Mouse (Mus musculus) cerebral cortex, adult 2 months (tissue): Measurements from ENCODE around the gene Macrod2.

Experiments used
- WGBS: fragments of 180-500 bp; shearing (Covaris S2); methylation state at CpG from one replicate; pipeline ENCODE4 v1.1.7; 2018; 5-methylcytosine and 5-hydroxymethylcytosine counted together

Gene Macrod2

DNA sequence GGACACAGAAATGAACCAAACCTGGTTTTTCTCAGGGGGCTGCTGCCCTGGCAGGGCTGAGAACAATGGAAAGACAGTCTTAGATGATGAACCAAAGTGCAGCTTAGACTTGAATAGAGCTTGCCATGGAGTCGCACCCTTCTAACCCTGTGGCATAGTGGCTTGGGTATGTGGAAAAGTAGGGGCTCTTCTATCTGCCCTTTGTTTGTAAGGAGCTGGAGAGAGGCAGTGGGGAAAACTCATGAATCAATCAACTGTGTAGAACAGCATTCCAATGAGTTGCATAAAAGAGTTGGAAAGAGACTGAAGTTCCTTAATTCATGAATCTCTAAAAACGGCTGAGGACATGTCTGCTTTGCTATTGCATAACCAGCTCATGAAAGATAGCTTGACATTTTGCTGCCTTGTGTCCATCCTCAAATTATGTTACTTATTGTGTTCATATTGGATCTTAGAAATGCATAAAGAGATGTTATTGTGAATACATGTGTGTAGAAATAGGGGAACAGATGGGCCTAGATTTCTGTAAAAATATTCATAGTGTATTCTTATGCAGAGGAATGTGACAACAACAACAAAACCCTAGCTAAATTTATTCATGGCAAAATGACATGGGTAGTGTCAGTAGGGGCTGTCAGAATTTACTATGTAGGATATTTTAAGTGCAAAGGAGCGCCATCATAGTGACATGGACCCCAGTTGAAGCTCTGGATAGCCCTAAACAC lies 197.6 kb downstream of the Macrod2 start:
- 50% methylated on average over 3 of the region's 3 CpGs for WGBS

DNA sequence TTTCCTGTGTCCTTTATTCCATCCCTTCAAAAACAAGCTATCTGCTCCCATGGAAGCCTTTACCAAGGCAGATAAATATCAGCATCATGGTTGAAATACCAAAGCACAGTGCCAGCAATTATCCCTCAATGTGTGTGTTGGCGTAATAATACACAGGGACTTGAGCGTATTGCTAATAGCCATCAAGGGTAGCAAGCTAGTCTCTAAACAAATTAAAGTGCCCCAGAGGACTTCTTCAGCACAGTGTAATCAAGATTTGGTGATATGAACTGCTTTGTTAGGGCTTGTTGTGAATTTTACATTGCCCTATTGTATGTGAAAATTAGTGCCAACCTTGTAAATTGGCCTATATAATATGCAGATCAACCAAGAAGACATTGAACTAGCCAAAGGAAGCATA lies 201.8 kb downstream of the Macrod2 start:
- WGBS = 96% methylated on average over 2 of the region's 2 CpGs

DNA sequence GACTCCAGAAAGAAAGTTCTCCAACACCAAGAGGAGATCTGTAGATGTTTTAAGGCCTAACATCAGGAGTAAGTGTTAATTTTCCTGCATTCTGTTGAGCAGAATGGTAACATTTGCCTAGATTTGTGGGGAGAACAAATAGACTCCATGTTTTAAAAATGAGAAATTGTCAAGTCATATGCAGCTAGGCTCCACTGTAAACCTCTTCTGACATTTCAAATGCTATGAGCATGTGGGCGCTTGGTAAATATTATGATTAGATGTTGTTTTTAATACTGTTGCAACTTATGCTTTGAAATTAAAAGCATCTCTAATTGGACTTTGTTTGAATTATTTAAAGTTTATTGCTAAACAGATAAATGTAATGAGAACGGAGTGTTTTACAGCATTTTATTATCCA lies 220.3 kb downstream of the Macrod2 start:
- WGBS = 95% methylated on average over 2 of the region's 2 CpGs

DNA sequence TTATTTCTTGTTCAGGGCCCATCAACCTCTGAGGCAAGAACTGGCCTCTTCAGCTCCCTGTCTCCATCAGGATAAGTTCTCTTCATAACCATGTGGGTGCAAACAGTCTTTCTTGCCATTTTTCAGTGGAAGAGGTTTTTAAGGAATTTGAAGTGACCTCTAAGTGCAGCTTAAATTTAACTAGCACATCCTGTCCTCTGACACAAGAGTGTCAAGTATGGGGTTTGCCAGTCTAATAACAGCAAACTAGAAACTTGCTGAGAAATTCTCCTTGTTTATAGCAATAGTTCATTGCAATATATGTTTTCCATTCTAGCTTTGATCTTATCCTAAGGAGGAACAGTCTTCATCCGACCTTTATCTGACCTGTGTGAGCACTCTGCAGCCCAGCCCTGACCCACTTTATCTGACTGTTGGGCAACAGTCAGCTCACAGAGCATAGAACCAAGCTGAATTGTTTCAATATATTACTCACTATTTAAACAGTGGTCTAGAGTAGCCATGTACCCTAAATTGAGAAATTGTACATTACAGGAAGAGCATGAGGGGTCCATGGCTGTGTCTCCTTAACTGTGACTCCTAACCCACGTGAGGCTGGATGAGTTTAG lies 226.7 kb downstream of the Macrod2 start:
- 79% methylated on average over 2 of the region's 2 CpGs for WGBS

GRCm38 (mm10) chr2:140653978-140654377 lies 258.9 kb downstream of the Macrod2 start:
- WGBS = 66% methylated on average over 2 of the region's 2 CpGs

GRCm38 (mm10) chr2:140662673-140663072 lies 267.6 kb downstream of the Macrod2 start:
- WGBS = 59% methylated on average over 5 of the region's 5 CpGs

- WGBS = 74% methylated on average over 4 of the region's 4 CpGs
Observed at GRCm38 (mm10) chr2:140664381-140664780, 269.3 kb downstream of the Macrod2 start.

GRCm38 (mm10) chr2:140666846-140667245 lies 271.7 kb downstream of the Macrod2 start:
- WGBS = 34% methylated on average over 7 of the region's 7 CpGs

DNA sequence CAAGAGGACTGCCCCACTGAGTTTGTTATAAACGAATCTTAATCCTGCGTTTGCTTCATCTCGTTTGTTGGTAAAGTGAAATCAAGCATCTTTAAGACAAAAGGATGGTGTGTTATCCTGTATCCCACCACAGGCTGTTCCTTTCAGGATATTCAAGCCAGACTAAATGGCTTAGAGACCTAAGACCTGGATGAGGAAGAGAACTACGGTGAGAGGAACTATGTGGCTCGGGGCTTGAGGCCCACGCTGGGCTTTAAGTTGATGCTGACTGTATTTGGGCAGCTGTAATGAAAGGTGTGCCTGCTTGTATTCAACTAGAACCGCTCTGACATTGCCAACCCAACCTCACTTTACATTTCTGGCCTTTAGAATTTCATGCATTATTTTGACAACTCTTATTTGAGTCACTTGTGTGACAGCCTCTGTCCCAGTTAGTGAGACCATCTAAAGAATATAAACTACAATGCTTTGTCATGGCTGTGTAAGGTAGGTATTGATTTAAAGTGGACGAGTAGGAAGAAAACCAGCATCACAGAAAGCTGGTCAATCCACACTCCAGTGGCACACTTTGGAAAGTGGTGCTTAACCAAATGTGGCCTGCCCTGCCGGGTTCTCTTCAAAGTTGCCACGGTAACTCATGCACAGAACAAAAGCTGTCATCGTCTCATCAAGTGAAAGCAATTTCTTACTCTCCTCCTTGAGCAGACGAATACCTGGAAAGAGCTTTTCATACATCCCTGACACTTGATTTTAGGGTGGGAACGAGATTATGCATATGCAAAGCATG lies 272.3 kb downstream of the Macrod2 start:
- 40% methylated on average over 13 of the region's 13 CpGs for WGBS

DNA sequence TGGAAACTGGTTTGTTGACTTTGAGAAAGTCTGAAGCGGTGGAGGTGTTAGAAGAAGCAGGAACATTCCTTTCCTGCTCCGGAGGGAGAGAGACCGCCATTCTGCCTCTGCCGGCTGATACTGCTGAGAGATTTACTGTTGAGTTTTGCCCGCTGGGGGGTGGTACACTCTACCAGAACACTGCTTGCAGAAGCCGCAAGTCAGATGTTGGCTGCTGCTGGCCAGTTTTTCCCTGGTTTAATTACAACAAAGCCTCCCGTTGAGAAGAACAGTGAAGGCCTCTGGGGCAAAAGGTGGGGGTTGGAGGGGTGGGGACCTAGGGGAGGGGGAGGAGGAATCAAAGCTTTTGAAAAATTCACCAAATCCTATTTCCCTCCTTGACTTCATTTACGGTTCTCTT lies 273.2 kb downstream of the Macrod2 start:
- WGBS = 2% methylated on average over 8 of the region's 8 CpGs

DNA sequence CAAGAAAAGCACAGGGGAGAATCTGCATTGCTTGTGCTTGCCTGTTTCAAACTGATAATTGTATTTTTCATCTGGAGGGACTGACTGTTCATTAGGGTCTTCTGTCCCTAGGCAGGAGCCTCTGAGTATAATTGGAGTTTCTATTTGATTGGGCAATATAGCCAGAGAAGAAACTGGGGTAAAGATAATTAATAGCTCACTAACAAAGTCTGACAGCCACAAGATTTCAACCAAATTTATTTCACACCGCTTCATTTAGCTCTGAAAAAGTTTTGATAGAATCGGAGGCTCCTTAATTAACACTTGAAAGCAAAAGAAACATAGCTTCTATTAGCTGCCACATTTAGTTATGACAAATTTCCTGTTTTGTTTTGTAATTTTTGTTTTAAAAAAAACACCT lies 274.0 kb downstream of the Macrod2 start:
- 38% methylated on average over 2 of the region's 2 CpGs for whole genome bisulfite sequencing

DNA sequence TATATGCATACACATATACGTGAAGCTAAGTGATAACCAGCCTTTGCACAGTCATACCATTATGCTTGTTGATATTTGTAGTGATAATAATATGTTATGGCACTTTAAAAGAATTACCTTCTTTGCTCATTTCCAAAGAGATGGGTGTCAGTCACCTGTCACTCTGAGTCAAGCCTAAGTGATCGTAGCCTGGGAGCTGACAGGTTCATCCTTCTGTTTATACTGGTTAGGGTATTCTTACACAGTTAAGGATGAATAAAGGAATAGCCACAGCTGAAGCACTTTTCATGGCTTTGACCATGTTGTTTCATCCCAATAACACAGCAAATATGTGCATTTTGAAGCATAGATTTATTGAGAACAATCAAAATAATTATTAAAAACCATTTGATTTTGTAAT lies 274.7 kb downstream of the Macrod2 start:
- WGBS = 46% methylated on average over 2 of the region's 2 CpGs

DNA sequence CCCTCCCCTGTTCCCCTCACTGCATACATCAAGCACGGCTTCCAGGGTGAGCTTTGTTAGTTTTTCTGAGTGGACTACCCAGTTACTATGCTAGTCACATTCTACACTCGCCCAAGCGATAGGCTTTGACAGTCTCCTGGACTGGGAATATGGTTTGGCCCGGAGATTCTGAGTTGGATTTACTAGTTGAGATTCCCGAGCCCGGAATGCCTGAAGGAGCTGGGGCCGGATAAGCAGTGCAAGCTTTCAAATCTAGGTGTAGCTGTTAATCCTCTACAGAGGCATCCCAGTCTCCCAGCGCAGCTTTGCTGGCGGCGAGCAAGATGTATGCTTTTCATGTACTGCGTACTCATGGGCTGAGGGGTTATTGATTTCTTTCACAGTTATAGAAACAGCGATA lies 275.3 kb downstream of the Macrod2 start:
- 2% methylated on average over 12 of the region's 12 CpGs for WGBS

DNA sequence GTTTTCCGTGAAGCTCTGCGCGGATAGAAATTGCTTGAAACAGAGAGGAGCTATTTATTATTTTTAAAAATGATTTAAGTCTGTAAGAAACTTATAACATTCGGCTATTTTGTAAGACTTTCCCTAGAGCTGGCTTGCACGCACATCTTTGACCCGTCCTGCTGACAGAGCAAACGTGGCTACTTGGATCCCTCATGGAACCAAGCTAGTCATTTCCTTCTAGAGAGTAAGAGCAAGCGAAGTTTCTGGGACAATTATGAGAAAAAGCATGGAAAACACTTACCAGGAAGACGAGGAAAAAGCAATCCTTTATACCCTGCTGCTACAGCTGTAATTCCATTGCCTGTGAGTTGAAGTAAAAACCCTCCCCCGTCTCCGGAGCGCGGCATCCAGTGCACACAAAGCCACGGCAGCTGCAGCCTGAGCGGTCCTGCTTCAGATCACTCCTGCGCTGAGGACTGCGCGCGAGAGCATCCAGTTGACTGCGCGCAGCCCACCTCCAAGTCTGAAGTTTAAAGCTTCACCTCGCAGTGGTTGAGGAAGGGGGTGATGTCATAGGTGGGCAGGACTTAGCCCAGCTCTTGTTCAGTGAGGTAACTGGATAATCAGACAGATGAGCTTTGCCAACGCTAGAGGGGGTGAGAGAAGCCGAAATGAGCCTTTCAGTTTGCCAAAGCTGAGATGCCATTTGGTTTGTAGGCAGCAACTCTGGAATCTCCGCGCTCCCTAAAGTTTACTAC lies 276.0 kb downstream of the Macrod2 start, which contains the start of gene Flrt3:
Gene Flrt3, minus strand, starts transcription at position 507 of the 740 bp plus-strand sequence.
- under 1% methylated on average over 26 of the region's 26 CpGs for WGBS

DNA sequence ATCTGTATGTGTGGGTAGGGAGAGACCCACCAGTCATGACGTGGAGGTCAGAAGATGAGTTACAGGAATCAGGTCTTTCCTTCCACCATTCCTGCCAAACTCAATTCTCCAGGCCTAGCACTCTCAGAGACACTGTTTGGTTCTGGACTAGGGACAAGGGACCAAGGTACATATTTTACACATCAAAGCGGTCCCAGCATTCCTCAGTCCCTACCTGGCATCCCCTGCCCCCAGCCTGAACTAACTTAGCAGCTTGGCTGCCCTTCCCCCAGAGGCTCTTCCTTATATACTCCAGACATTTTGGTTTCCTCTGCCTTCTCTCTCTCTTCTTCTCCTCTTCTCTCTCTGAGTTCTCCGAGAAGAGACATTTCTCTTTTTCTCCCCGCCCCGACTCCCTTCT lies 278.4 kb downstream of the Macrod2 start:
- 96% methylated on average over 5 of the region's 5 CpGs for WGBS

GRCm38 (mm10) chr2:140676728-140677127 lies 281.6 kb downstream of the Macrod2 start:
- WGBS = 61% methylated on average over 3 of the region's 3 CpGs

DNA sequence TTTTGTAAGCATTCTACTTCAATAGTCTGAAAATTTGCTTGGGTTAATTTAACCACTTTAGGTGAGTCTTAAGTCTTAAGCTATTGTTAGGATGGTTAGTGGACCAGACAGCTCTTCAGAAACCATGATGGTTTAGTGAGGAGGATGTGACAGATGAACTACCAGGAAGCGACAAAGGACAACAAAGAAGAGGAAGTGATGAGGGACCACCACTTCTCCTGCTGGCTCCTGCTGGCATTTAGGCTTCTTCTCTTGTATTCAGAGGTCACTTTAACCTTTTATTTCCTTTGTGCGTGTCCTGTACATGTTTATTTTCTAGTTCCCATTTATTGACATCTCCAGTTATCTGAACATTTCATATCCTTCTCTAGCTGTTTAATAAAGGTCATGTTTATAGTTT lies 295.8 kb downstream of the Macrod2 start:
- WGBS = 90% methylated on average over 2 of the region's 2 CpGs

DNA sequence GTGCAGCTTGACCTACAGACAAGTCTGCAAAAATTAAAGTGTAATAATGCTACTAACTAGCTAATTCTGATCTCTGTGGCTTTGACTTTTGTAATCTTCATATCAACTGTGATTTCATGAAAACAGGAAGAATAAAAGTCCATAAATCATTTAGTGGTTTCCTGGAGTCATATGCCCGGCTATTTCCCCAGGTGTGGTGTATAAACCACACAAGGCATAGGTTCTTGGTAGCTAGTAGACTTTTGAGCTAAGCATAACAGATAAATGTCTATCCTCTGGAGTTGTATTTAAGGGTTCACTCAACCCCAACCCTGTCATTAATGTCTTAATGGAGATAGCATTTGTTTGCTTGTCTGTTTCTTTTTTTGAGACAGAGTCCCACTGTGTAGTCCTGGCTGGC lies 296.3 kb downstream of the Macrod2 start:
- 90% methylated on average over 1 of the region's 1 CpGs for WGBS

- WGBS = 84% methylated on average over 4 of the region's 4 CpGs
Observed at GRCm38 (mm10) chr2:140692461-140692860, 297.4 kb downstream of the Macrod2 start.

DNA sequence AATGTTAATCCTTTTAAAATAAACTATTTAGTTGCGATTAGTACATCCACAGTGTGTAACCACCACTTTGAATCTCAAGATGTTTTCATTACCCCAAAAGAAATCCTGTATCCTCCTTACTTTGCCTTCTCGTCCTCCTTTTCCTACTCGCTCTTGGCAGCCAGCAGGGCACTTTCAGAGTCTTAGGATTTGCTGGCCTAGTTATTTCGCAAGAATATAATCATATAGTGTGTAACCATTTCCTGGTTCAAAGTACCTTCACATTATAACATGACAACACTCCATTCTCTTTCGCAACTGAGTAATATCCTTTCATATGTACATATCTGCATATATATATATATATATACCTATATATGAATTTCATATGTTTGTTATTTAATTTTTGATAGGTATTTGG lies 298.7 kb downstream of the Macrod2 start:
- WGBS = 93% methylated on average over 5 of the region's 5 CpGs

DNA sequence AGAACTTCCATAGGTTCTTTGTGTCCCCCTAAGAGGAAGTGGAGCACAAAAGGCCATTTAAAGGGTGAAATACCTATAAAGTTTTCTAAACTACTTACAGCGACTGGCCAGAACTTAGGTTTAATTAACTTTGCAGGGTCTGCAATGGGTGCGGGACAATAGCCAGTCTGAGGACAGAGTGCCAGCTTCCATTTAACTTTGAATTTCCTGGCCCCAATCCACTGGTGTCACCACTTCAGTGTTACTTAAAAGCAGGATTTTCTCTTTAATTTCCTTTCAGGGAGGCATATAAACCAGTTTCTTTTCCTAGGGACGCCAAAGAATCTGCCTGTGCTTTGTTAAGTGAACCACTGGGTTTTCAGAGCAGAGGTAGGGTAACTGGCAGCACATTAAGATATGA lies 303.5 kb downstream of the Macrod2 start:
- WGBS = 64% methylated on average over 3 of the region's 3 CpGs

- 81% methylated on average over 4 of the region's 4 CpGs for WGBS
Observed at GRCm38 (mm10) chr2:140703377-140703776, 308.3 kb downstream of the Macrod2 start.
